Mouse (Mus musculus) limb, embryonic 13.5 days (tissue): ENCODE measurements around the gene Ppp2r2c. TPM values are rescaled to one million over a fixed set of nuclear protein-coding genes. Genes with fewer than 3 reads are reported as not detected.
A peak's percentile ranks its signal among the peaks of the same experiment; 100 is the strongest.

ENCODE experiments used
- ATAC-seq: fragments of 200-750 bp; cut with Nextera tagmentation; 2 replicates; pipeline ENCODE4 v1.8.0; 2017; ENCODE audit warnings: low read depth, moderate number of reproducible peaks, moderate TSS enrichment; ENCODE audit not compliant: low FRiP score
- H3K27ac ChIP-seq: fragments of 300-500 bp; sonication (generic); 2 replicates; pipeline ENCODE4 v1.5.1; 2015; ENCODE audit warnings: inconsistent platforms, mild to moderate bottlenecking, moderate library complexity
- H3K27me3 ChIP-seq: fragments of 300-500 bp; sonication (generic); 2 replicates; pipeline ENCODE4 v1.6.1; 2015; ENCODE audit warnings: mild to moderate bottlenecking, inconsistent platforms
- H3K36me3 ChIP-seq: fragments of 300-500 bp; sonication (generic); 2 replicates; pipeline ENCODE4 v1.6.1; 2015; ENCODE audit warnings: inconsistent platforms, mild to moderate bottlenecking, moderate library complexity
- H3K4me1 ChIP-seq: fragments of 300-500 bp; sonication (generic); 2 replicates; pipeline ENCODE4 v1.6.1; 2015; ENCODE audit warnings: inconsistent platforms
- H3K4me2 ChIP-seq: fragments of 300-500 bp; sonication (generic); replicated peaks from 2 replicates; pipeline ENCODE4 v1.6.1; 2015; ENCODE audit warnings: inconsistent platforms, mild to moderate bottlenecking, moderate library complexity
- H3K4me3 ChIP-seq: fragments of 300-500 bp; sonication (generic); 2 replicates; pipeline ENCODE4 v1.5.1; 2015; ENCODE audit warnings: moderate library complexity, mild to moderate bottlenecking, inconsistent platforms
- H3K9ac ChIP-seq: fragments of 300-500 bp; sonication (generic); 2 replicates; pipeline ENCODE4 v1.6.1; 2015; ENCODE audit warnings: mild to moderate bottlenecking, inconsistent platforms
- H3K9me3 ChIP-seq: fragments of 300-500 bp; sonication (generic); 2 replicates; pipeline ENCODE4 v1.6.1; 2016; ENCODE audit warnings: inconsistent platforms
- WGBS: fragments of 180-500 bp; shearing (Covaris S2); methylation state at CpG from one replicate; pipeline ENCODE4 v1.1.7; 2015; 5-methylcytosine and 5-hydroxymethylcytosine counted together
- polyA plus RNA-seq: library from polyadenylated mRNA; unstranded; fragments of >200 nt; fragmentation: Nextera tagmentation; extraction: Ambion mirVana; gene quantifications from 2 replicates; pipeline ENCODE4 v1.2.1, GENCODE M21; 2015

The Ppp2r2c gene
- polyA plus RNA-seq, 1 experiment from 2014 or later, result 0.15 TPM

- no peaks in the 10 kb centered on the region for H3K4me1 ChIP-seq
- 74% methylated on average over 1 of the region's 1 CpGs for WGBS
- ATAC-seq, result no peak
These were observed 26.6 kb upstream of the Ppp2r2c start for GRCm38 (mm10) chr5:36841701-36842100.

GRCm38 (mm10) chr5:36844490-36844889 is 23.8 kb upstream of the Ppp2r2c start:
- H3K36me3 ChIP-seq, result no peaks in the 10 kb centered on the region
- no peaks in the 10 kb centered on the region for H3K9me3 ChIP-seq
- no peak overlapping the region for H3K9ac ChIP-seq
- no peaks in the 10 kb centered on the region for H3K4me1 ChIP-seq
- no peak overlapping the region for H3K4me3 ChIP-seq
- WGBS, result 49% methylated on average over 10 of the region's 10 CpGs
- ATAC-seq, result no peak
- no peak overlapping the region for H3K4me2 ChIP-seq
- no peak overlapping the region for H3K27ac ChIP-seq
- H3K27me3 ChIP-seq, result no peaks in the 10 kb centered on the region

More at GRCm38 (mm10) chr5:36841701-36842100, 26.6 kb upstream of the Ppp2r2c start:
- H3K4me3 ChIP-seq, result no peak overlapping the region
- no peaks in the 10 kb centered on the region for H3K36me3 ChIP-seq
- no peaks in the 10 kb centered on the region for H3K9me3 ChIP-seq
- no peak overlapping the region for H3K27ac ChIP-seq
- H3K4me2 ChIP-seq, result no peak overlapping the region
- H3K27me3 ChIP-seq, result no peaks in the 10 kb centered on the region
- H3K9ac ChIP-seq, result no peak overlapping the region

- 48% methylated on average over 4 of the region's 4 CpGs for WGBS
- Histone ChIP-seq H3K4me2 (no peak overlapping the region), H3K27ac (no peak overlapping the region), H3K9me3 (no peaks in the 10 kb centered on the region), H3K27me3 (peaks cover 3% of the 10 kb centered on the region; the same call in 1 of the 2 replicates), H3K9ac (no peak overlapping the region), H3K4me1 (0 out of 2 replicates have a peak, but pooled peaks cover 7% of the 10 kb centered on the region), H3K36me3 (no peaks in the 10 kb centered on the region), H3K4me3 (no peak overlapping the region)
- no peak for ATAC-seq
These were observed 16.7 kb upstream of the Ppp2r2c start for GRCm38 (mm10) chr5:36851572-36851971.

- no peak for ATAC-seq
- no peaks in the 10 kb centered on the region for H3K9me3 ChIP-seq
- H3K4me1 ChIP-seq, result 0 out of 2 replicates have a peak, but pooled peaks cover 2% of the 10 kb centered on the region
- H3K27me3 ChIP-seq, result peaks cover 3% of the 10 kb centered on the region
- no peak overlapping the region for H3K9ac ChIP-seq
- H3K4me2 ChIP-seq, result no peak overlapping the region
- no peaks in the 10 kb centered on the region for H3K36me3 ChIP-seq
- no peak overlapping the region for H3K4me3 ChIP-seq
- no peak overlapping the region for H3K27ac ChIP-seq
- WGBS, result 70% methylated on average over 3 of the region's 3 CpGs
These were observed 13.1 kb upstream of the Ppp2r2c start for GRCm38 (mm10) chr5:36855180-36855579.

- H3K9me3 ChIP-seq, result no peaks in the 10 kb centered on the region
- no peak overlapping the region for H3K4me2 ChIP-seq
- H3K27ac ChIP-seq, result no peak overlapping the region
- no peak overlapping the region for H3K9ac ChIP-seq
- peaks cover 4% of the 10 kb centered on the region for H3K27me3 ChIP-seq
- no peaks in the 10 kb centered on the region for H3K4me1 ChIP-seq
- H3K4me3 ChIP-seq, result no peak overlapping the region
- ATAC-seq, result no peak
- WGBS, result 89% methylated on average over 7 of the region's 7 CpGs
- no peaks in the 10 kb centered on the region for H3K36me3 ChIP-seq
These were observed 11.8 kb upstream of the Ppp2r2c start for GRCm38 (mm10) chr5:36856529-36856928.

- Histone ChIP-seq H3K27me3 (peaks cover 14% of the 10 kb centered on the region), H3K4me3 (no peak overlapping the region), H3K4me2 (no peak overlapping the region), H3K9me3 (no peaks in the 10 kb centered on the region), H3K36me3 (no peaks in the 10 kb centered on the region), H3K27ac (no peak overlapping the region), H3K4me1 (no peaks in the 10 kb centered on the region), H3K9ac (no peak overlapping the region)
- WGBS, result 74% methylated on average over 5 of the region's 5 CpGs
- no peak for ATAC-seq
These were observed 10.8 kb upstream of the Ppp2r2c start for GRCm38 (mm10) chr5:36857546-36857945.

- no peak overlapping the region for H3K27ac ChIP-seq
- 94% methylated on average over 2 of the region's 2 CpGs for WGBS
- no peaks in the 10 kb centered on the region for H3K36me3 ChIP-seq
- H3K4me3 ChIP-seq, result no peak overlapping the region
- peaks cover 45% of the 10 kb centered on the region for H3K27me3 ChIP-seq
- H3K4me1 ChIP-seq, result no peaks in the 10 kb centered on the region
- no peak overlapping the region for H3K4me2 ChIP-seq
- no peak overlapping the region for H3K9ac ChIP-seq
- ATAC-seq, result no peak
- H3K9me3 ChIP-seq, result no peaks in the 10 kb centered on the region
These were observed 7.2 kb upstream of the Ppp2r2c start for GRCm38 (mm10) chr5:36861084-36861483.

GRCm38 (mm10) chr5:36866701-36867250 is 1.5 kb upstream of the Ppp2r2c start:
- Histone ChIP-seq H3K4me2 (no peak overlapping the region), H3K4me1 (peaks cover 21% of the 10 kb centered on the region), H3K36me3 (no peaks in the 10 kb centered on the region), H3K27ac (no peak overlapping the region), H3K9ac (no peak overlapping the region), H3K4me3 (no peak overlapping the region), H3K9me3 (peaks cover 10% of the 10 kb centered on the region), H3K27me3 (peaks cover 99% of the 10 kb centered on the region)
- no peak for ATAC-seq
- WGBS, result 69% methylated on average over 7 of the region's 7 CpGs

- Histone ChIP-seq H3K9ac (no peak overlapping the region), H3K36me3 (no peaks in the 10 kb centered on the region), H3K4me1 (peaks cover 21% of the 10 kb centered on the region), H3K9me3 (peaks cover 11% of the 10 kb centered on the region), H3K4me3 (no peak overlapping the region), H3K27me3 (peaks cover 99% of the 10 kb centered on the region), H3K27ac (no peak overlapping the region), H3K4me2 (no peak overlapping the region)
- 2% methylated on average over 6 of the region's 6 CpGs for WGBS
- no peak for ATAC-seq
These were observed 752 bp upstream of the Ppp2r2c start for GRCm38 (mm10) chr5:36867561-36867960.

- peaks cover 11% of the 10 kb centered on the region for H3K9me3 ChIP-seq
- H3K27ac ChIP-seq, result no peak overlapping the region
- peaks cover 100% of the 10 kb centered on the region for H3K27me3 ChIP-seq
- H3K9ac ChIP-seq, result no peak overlapping the region
- peak overlapping the region; percentile 84 for H3K4me2 ChIP-seq
- 1% methylated on average over 7 of the region's 7 CpGs for WGBS
- ATAC-seq, result no peak
- H3K36me3 ChIP-seq, result no peaks in the 10 kb centered on the region
- H3K4me3 ChIP-seq, result peak overlapping the region; percentile 49
- H3K4me1 ChIP-seq, result peaks cover 21% of the 10 kb centered on the region
These were observed 869 bp downstream of the Ppp2r2c start for GRCm38 (mm10) chr5:36869186-36869577.

GRCm38 (mm10) chr5:36869578-36870236 is 1.4 kb downstream of the Ppp2r2c start:
- peaks cover 21% of the 10 kb centered on the region for H3K4me1 ChIP-seq
- 0 out of 2 replicates have a peak overlapping the region, but pooled peaks have one; percentile 35 for H3K9ac ChIP-seq
- WGBS, result under 1% methylated on average over 55 of the region's 56 CpGs
- H3K36me3 ChIP-seq, result no peaks in the 10 kb centered on the region
- ATAC-seq, result no peak
- H3K4me3 ChIP-seq, result peak overlapping the region; percentile 37
- H3K9me3 ChIP-seq, result peaks cover 11% of the 10 kb centered on the region
- no peak overlapping the region for H3K27ac ChIP-seq
- peak overlapping the region; percentile 84 for H3K4me2 ChIP-seq
- H3K27me3 ChIP-seq, result peaks cover 100% of the 10 kb centered on the region

- Histone ChIP-seq H3K4me2 (no peak overlapping the region), H3K4me3 (no peak overlapping the region), H3K9me3 (peaks cover 11% of the 10 kb centered on the region), H3K27ac (no peak overlapping the region), H3K36me3 (no peaks in the 10 kb centered on the region), H3K4me1 (peaks cover 21% of the 10 kb centered on the region), H3K9ac (no peak overlapping the region), H3K27me3 (peaks cover 100% of the 10 kb centered on the region)
- ATAC-seq, result no peak
- 84% methylated on average over 6 of the region's 6 CpGs for WGBS
These were observed 2.6 kb downstream of the Ppp2r2c start for GRCm38 (mm10) chr5:36870916-36871315.

GRCm38 (mm10) chr5:36875956-36876355 is 7.6 kb downstream of the Ppp2r2c start:
- no peak overlapping the region for H3K4me3 ChIP-seq
- no peak overlapping the region for H3K9ac ChIP-seq
- WGBS, result 72% methylated on average over 4 of the region's 4 CpGs
- H3K27ac ChIP-seq, result no peak overlapping the region
- peaks cover 85% of the 10 kb centered on the region for H3K27me3 ChIP-seq
- no peaks in the 10 kb centered on the region for H3K36me3 ChIP-seq
- ATAC-seq, result no peak
- H3K9me3 ChIP-seq, result peaks cover 9% of the 10 kb centered on the region
- H3K4me1 ChIP-seq, result no peaks in the 10 kb centered on the region
- H3K4me2 ChIP-seq, result no peak overlapping the region
